24 mouse cellular contexts compared by ENCODE assay signal in the genomic region with DNA sequence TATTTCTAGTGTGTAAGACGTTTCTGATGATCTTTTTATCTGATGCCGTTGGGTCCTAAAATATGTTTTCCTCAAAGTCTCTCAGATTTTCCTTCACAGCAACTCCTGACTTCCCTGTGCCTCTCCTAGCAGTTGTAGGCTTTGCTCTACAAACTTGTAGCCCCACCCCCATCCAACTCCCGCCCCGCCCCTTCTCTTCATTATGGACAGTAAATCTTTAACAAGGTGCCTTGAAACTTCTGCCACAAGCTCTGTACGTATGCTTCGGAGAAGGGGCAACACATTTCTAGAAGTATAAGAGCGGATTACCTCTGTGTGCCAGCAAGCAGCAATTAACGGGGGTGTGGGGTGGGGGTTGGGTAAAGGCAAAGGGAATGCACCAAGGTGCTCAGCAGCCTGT. TPM values are rescaled to one million over a fixed set of nuclear protein-coding genes. Genes with fewer than 3 reads are reported as not detected.
DNase-seq lines count a peak whose midpoint lies in the region; ATAC-seq and TF ChIP-seq lines count a peak whose summit lies in the region.
"Had no signal": no experiment of that assay in that cellular context is flagged by ENCODE, and none has a peak within 500 bp of the region (broad histone marks: within the 10 kb centered on the region; RNA-seq: fewer than 3 reads in every experiment).

No protein-coding gene starts in this region.

- no peak overlapping the region for H3K9ac ChIP-seq in kidney, embryonic 15.5 days
- H3K9ac ChIP-seq in intestine, postnatal 0 days (ENCODE audit: low read depth, low read length) = no peak overlapping the region
- H3K9ac ChIP-seq: embryonic facial prominence, embryonic 12.5 days; forebrain, embryonic 13.5 days; forebrain, embryonic 15.5 days had no signal

- no peaks in the 10 kb centered on the region for H3K27me3 ChIP-seq in kidney, embryonic 15.5 days
- no peaks in the 10 kb centered on the region for H3K27me3 ChIP-seq in intestine, postnatal 0 days (replicated peaks; ENCODE audit: control insufficient read depth, insufficient read depth, low read length)
- H3K27me3 ChIP-seq: CH12.LX; embryonic facial prominence, embryonic 12.5 days; forebrain, embryonic 13.5 days; forebrain, embryonic 15.5 days had no signal

- intact Hi-C loops in gastrocnemius, postnatal 14 days (cut with DNase I; ENCODE audit: low total_unique reads) = no loop called here

- H3K4me3 ChIP-seq in kidney, embryonic 15.5 days (replicated peaks) = no peak overlapping the region
- no peak overlapping the region for H3K4me3 ChIP-seq in intestine, postnatal 0 days (ENCODE audit: low read depth, low read length)
- H3K4me3 ChIP-seq: embryonic facial prominence, embryonic 10.5 days; embryonic facial prominence, embryonic 12.5 days; forebrain, embryonic 13.5 days; forebrain, embryonic 15.5 days had no signal

- no peaks in the 10 kb centered on the region for H3K36me3 ChIP-seq in kidney, embryonic 15.5 days
- no peaks in the 10 kb centered on the region for H3K36me3 ChIP-seq in intestine, postnatal 0 days (ENCODE audit: control insufficient read depth, insufficient read depth)
- H3K36me3 ChIP-seq: embryonic facial prominence, embryonic 10.5 days; embryonic facial prominence, embryonic 12.5 days; forebrain, embryonic 15.5 days; G1E had no signal

- no peak for DNase-seq in kidney, postnatal 25 days
- peak; percentile 2 to 22 for DNase-seq in kidney, postnatal 4 days
- no peak for DNase-seq in kidney, adult 8-10 months
- no peak for DNase-seq in gastrocnemius, postnatal 14 days
- DNase-seq: adrenal gland, adult 8-10 months; adrenal gland, postnatal 14 days; adrenal gland, postnatal 36 days; B cell, adult 2 months; cerebellum, adult 11-12 months; cerebellum, adult 2 months; cerebellum, adult 9-10 months; cerebellum, postnatal 10 days; cerebellum, postnatal 25 days had no signal

- 0 out of 2 replicates have a peak overlapping the region, but pooled peaks have one; percentile 5 for H3K4me2 ChIP-seq in kidney, embryonic 15.5 days
- peak overlapping the region; percentile 46 for H3K4me2 ChIP-seq in intestine, postnatal 0 days (replicated peaks; ENCODE audit: low read depth)
- H3K4me2 ChIP-seq: embryonic facial prominence, embryonic 12.5 days; forebrain, embryonic 13.5 days; forebrain, embryonic 15.5 days had no signal

- no peaks in the 10 kb centered on the region for H3K4me1 ChIP-seq in kidney, embryonic 15.5 days
- H3K4me1 ChIP-seq in intestine, postnatal 0 days (replicated peaks; ENCODE audit: control insufficient read depth, insufficient read depth, low read length) = no peaks in the 10 kb centered on the region
- H3K4me1 ChIP-seq: embryonic facial prominence, embryonic 10.5 days; embryonic facial prominence, embryonic 12.5 days; forebrain, embryonic 13.5 days; forebrain, embryonic 15.5 days had no signal

- peak; percentile 52; the same call in 1 of the 2 replicates for ATAC-seq in kidney, embryonic 15.5 days (replicated peaks; ENCODE audit: low FRiP score)
- ATAC-seq in intestine, postnatal 0 days = no peak
- ATAC-seq: activated CD4-positive, CD25-positive, alpha-beta regulatory T cell, adult 4 months; CD4-positive, CD25-positive, alpha-beta regulatory T cell, adult 4 months; forebrain, embryonic 13.5 days; forebrain, embryonic 15.5 days; Patski had no signal

- no peaks in the 10 kb centered on the region for H3K9me3 ChIP-seq in kidney, embryonic 15.5 days (replicated peaks)
- no peaks in the 10 kb centered on the region for H3K9me3 ChIP-seq in intestine, postnatal 0 days (ENCODE audit: control insufficient read depth)
- H3K9me3 ChIP-seq: embryonic facial prominence, embryonic 10.5 days; embryonic facial prominence, embryonic 12.5 days; forebrain, embryonic 13.5 days; forebrain, embryonic 15.5 days had no signal

- no peak overlapping the region for H3K27ac ChIP-seq in kidney, embryonic 15.5 days
- no peak overlapping the region for H3K27ac ChIP-seq in intestine, postnatal 0 days (ENCODE audit: low read depth, low read length)
- H3K27ac ChIP-seq: embryonic facial prominence, embryonic 10.5 days; embryonic facial prominence, embryonic 12.5 days; forebrain, embryonic 13.5 days; forebrain, embryonic 15.5 days had no signal

- 58% methylated on average over 8 of the region's 8 CpGs for WGBS in kidney, embryonic 15.5 days
- WGBS in intestine, postnatal 0 days = 44% methylated on average over 8 of the region's 8 CpGs

- TF ChIP-seq CTCF in intestine, postnatal 0 days (IDR thresholded peaks at IDR 0.05; ENCODE audit: low read depth) = no peak

RNA-seq across cellular contexts. Expression of a gene that starts 42.6 kb away (rescaled TPM):
- 24.3 and 26.3 TPM in 2 replicates for polyA plus RNA-seq in kidney, embryonic 15.5 days (2015; fragmentation: Nextera tagmentation; extraction: Ambion mirVana)
- polyA plus RNA-seq in intestine, postnatal 0 days (2015; fragmentation: Nextera tagmentation; extraction: Ambion mirVana) = 15.8 and 16.3 TPM in 2 replicates
- 10 to 100 TPM; 29.9 to 34.8 TPM for total RNA-seq in gastrocnemius, postnatal 14 days (2021)
- total RNA-seq: CH12.LX had no signal
- polyA plus RNA-seq: G1E had no signal

Comparison
In these comparisons a context has a peak if more than half of its experiments do, and no peak if none do; other contexts are left out.
1. DNase-seq: peak in kidney, postnatal 4 days (2 of 2); none in kidney, postnatal 25 days (0 of 2), kidney, adult 8-10 months (0 of 2) and gastrocnemius, postnatal 14 days (single experiment).